Mouse (Mus musculus): ENCODE data around the gene Arhgap44.

Gene Arhgap44

DNA sequence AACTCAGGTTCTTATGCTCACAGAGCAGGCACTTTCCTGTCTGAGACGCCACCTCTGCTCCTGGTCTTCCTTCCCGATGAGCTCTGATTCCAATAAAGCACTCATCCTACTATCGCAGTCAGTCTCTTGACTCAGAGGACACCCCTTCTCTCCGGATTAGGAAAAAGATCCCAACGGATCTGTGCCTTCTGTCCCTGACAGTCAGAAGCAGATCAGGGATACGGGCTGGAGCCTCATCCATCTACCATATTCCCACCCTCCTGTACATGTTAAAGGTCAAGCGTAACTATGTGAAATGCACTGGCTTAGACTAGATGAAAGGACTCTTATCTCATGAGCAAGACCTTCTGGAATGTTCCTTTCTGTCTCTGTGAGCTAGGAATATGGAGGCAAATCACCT lies 14.3 kb downstream of the Arhgap44 start:
- in situ Hi-C loops (cut with MboI; ENCODE audit: low pct_unique_long_range_greater_than_20kb in 1 of 2, low sequenced_read_pairs in 2 of 2, unreplicated experiment in 1 of 2): no loop called here

- in situ Hi-C loops (cut with MboI; ENCODE audit: low pct_unique_long_range_greater_than_20kb in 1 of 2, low sequenced_read_pairs in 2 of 2, unreplicated experiment in 1 of 2): no loop called here
Observed at GRCm38 (mm10) chr11:65142838-65143417, 19.8 kb downstream of the Arhgap44 start.

DNA sequence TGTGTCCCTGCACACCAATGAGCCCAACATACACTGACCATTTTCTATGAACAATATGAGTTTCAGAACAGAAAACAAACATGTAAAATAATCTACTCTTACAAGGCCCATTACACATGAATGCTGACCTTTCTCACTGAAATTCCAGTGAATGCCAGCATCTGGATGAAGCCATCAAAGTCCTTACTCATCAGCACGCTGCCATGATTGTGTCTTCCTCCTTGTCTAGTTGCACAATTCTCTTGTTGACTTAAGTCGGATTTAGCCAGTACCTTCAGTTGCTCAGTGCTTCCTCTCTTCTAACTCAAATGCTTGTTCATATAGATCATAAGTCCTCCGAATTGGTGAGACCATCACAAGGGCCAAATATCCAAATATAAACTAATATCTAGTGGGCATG lies 23.7 kb downstream of the Arhgap44 start:
- in situ Hi-C loops (cut with MboI; ENCODE audit: low pct_unique_long_range_greater_than_20kb in 1 of 2, low sequenced_read_pairs in 2 of 2, unreplicated experiment in 1 of 2): no loop called here

DNA sequence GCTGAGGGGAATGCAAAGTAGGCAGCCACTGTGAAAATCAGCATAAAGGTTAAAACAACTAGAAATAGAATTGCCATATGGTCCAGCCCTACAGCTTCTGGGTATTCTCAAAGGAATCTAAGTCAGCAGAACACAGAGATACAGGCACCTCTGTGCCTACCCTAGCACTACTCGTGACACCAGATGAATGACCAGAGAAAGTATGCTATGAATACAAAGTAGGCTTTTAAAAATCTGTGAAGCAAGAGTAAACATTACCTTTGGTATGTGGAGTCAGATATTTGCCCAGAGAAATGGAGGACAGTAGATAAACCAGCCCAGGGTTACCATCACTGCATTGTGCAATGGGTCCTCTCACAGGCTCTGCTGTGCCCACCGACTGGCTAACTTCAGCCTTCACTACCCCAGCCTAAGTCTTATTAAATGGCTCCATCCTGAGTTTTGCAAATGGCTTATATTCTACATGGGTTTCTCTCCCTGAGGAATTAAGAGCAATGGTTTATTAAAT lies 25.6 kb downstream of the Arhgap44 start:
- in situ Hi-C loops (cut with MboI; ENCODE audit: low pct_unique_long_range_greater_than_20kb in 1 of 2, low sequenced_read_pairs in 2 of 2, unreplicated experiment in 1 of 2): no loop called here

DNA sequence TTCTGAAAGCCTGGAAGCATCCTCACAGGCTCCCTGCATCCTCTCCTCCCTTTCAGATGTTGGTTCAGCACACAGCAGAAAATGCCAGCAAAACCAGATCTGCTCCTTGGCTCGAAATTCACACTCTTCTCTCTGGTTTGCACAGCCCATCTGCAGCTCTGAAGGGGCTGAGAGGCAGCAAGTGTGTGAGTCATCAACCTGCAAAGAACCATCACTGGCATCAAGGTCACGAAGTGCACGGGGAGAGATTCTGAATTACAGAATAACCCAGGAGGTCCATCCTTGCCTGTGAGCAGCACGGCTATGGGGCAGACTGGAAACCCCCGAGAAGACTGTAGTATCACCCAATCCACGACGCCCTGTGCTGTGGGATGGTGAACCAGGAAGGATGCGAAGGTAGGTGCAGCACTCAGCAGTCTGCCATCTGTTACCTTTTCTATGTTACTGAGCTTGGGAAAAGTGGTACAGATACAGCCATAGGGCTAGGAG lies 27.5 kb downstream of the Arhgap44 start:
- in situ Hi-C loops (cut with MboI; ENCODE audit: low pct_unique_long_range_greater_than_20kb in 1 of 2, low sequenced_read_pairs in 2 of 2, unreplicated experiment in 1 of 2): no loop called here

GRCm38 (mm10) chr11:65133661-65134060 lies 29.1 kb downstream of the Arhgap44 start:
- in situ Hi-C loops (cut with MboI; ENCODE audit: low pct_unique_long_range_greater_than_20kb in 1 of 2, low sequenced_read_pairs in 2 of 2, unreplicated experiment in 1 of 2): no loop called here

DNA sequence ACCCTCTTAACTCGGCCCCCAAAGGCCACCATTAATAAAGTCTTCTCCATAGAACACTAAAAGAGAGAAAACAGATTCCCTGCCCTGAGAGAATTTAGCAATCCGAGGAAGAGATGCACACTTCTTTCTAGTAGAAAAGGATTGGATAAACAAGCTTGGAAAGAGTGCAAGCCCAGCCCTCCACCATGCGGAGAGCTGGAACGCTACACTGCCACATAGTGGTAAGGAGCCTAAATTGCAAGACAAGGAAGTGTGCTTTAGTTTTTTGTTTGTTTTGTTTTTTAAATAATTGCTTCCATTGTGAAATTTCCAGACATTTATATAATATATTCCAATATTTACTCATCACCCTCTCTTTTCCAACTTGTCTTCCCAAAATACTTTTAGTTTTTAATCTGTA lies 33.7 kb downstream of the Arhgap44 start:
- in situ Hi-C loops (cut with MboI; ENCODE audit: low pct_unique_long_range_greater_than_20kb in 1 of 2, low sequenced_read_pairs in 2 of 2, unreplicated experiment in 1 of 2): no loop called here

DNA sequence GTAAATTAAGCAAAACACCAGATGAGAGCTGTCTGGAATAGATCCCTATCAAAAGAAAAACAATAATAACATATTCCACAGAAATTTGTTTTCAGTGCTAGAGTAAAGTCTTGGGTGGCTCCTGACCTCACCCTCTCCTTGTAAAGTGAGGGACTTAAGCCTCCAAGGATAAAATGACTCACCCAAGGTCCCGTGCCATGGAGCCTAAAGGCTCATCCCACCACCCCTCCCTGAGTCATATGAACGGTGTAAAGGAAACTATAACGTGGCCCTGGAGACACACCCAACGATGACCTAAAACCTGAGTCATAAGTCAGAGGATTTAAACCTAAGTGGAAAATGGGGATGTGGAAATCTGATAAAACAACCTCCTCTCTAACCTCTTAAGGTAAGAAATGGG lies 34.1 kb downstream of the Arhgap44 start:
- in situ Hi-C loops (cut with MboI; ENCODE audit: low pct_unique_long_range_greater_than_20kb in 1 of 2, low sequenced_read_pairs in 2 of 2, unreplicated experiment in 1 of 2): no loop called here

GRCm38 (mm10) chr11:65126566-65126965 lies 36.2 kb downstream of the Arhgap44 start:
- in situ Hi-C loops (cut with MboI; ENCODE audit: low pct_unique_long_range_greater_than_20kb in 1 of 2, low sequenced_read_pairs in 2 of 2, unreplicated experiment in 1 of 2): no loop called here

GRCm38 (mm10) chr11:65124913-65125418 lies 37.8 kb downstream of the Arhgap44 start:
- in situ Hi-C loops (cut with MboI; ENCODE audit: low pct_unique_long_range_greater_than_20kb in 1 of 2, low sequenced_read_pairs in 2 of 2, unreplicated experiment in 1 of 2): no loop called here

DNA sequence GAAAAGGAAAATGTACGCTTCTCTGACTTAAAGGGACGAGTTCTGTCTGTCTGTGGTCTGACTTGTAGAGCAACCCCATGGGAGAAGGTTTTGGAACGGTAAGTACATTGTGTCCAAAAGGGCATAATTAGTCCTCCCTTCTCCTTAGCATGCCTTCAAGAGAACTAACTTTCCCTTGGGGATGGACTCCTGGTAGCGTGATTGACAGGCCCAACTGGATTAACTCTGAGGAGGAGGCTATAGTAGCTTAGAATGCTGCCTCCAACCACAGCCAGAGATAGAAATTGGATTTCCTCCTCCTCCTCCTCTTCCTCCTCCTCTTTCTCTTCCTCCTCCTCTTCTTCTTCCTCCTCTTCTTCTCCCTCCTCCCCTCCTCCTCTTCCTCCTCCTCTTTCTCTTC lies 42.5 kb downstream of the Arhgap44 start:
- in situ Hi-C loops (cut with MboI; ENCODE audit: low pct_unique_long_range_greater_than_20kb in 1 of 2, low sequenced_read_pairs in 2 of 2, unreplicated experiment in 1 of 2): no loop called here

DNA sequence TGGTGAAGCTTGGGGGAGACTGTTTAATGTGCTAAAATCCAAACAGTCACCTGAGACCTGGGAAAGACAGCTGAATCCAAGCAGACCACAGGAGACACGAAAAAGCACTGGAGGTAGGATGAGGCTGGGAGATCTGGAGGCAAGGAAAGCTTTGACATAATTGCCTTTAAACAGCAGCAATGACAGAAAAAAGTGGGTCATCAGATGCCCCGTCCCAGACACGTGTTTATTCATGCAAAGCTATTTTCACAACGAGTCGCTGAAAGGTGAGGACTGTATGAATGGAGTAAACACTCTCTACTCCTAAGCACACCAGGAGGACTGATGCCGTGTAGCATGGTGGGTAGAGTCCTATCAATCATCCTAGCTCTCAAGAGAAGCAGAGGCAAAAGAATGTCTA lies 47.0 kb downstream of the Arhgap44 start:
- in situ Hi-C loops (cut with MboI; ENCODE audit: low pct_unique_long_range_greater_than_20kb in 1 of 2, low sequenced_read_pairs in 2 of 2, unreplicated experiment in 1 of 2): no loop called here

- in situ Hi-C loops (cut with MboI; ENCODE audit: low pct_unique_long_range_greater_than_20kb in 1 of 2, low sequenced_read_pairs in 2 of 2, unreplicated experiment in 1 of 2): no loop called here
Observed at GRCm38 (mm10) chr11:65112086-65112485, 50.7 kb downstream of the Arhgap44 start.

GRCm38 (mm10) chr11:65111651-65112050 lies 51.1 kb downstream of the Arhgap44 start:
- in situ Hi-C loops (cut with MboI; ENCODE audit: low pct_unique_long_range_greater_than_20kb in 1 of 2, low sequenced_read_pairs in 2 of 2, unreplicated experiment in 1 of 2): no loop called here

DNA sequence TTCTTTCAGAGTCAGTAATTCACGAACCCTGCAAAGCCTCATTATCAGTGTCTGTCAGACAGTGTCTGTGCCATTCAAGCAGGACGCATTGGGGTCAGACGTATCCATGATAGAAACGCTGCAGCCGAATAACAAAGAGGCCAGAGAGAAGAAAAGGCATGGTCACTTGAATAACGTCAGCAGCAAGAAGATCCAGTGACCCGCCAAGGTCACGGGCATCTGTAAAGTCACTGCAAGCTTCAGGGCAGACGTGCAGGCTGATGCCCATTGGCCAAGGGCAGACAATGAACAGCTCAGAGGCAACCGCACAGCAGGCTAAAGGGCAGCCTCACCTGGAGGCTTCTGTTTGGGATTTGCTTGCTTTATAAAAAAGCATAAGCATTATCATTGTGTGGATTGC lies 52.7 kb downstream of the Arhgap44 start:
- in situ Hi-C loops (cut with MboI; ENCODE audit: low pct_unique_long_range_greater_than_20kb in 1 of 2, low sequenced_read_pairs in 2 of 2, unreplicated experiment in 1 of 2): no loop called here

DNA sequence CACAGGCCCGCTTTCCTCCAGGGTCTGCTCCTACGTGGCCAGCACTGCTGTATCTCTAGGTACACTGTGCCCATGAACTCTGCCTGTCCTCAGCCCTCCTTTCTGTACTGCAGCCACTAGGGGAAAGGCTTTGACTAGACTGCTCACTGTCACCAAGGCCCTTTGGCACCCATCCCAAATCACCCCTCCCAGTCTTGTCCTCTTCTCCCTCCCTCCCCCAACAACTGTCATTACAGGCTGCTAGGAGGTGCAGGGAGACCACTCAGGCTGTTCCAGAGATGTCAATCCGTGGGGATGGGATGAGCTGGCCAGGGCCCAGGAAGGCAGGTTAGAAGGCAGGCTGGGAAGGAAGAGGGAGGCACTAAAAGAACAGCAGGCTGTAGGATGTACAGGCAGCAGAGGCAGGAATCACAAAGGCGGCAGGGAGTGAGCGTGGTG lies 55.0 kb downstream of the Arhgap44 start:
- in situ Hi-C loops (cut with MboI; ENCODE audit: low pct_unique_long_range_greater_than_20kb in 1 of 2, low sequenced_read_pairs in 2 of 2, unreplicated experiment in 1 of 2): no loop called here

DNA sequence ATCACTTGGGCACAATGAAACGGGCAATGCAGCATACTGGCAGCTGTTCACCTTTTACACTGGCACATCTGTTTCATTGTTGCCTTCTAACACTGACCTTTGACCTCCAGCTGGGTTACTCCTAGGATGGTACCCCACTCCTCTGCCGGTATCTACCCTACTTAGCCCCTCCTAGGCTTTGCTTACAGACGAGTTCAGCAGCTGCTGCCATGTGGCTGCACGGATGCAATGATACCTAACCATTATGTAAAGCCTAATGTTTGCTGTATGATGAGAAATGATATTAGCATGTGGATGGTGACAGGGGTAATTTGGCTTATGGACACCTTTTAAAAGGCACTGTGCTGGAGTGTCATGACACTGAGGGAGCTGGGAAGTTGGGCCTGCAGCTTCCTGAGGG lies 55.6 kb downstream of the Arhgap44 start:
- in situ Hi-C loops (cut with MboI; ENCODE audit: low pct_unique_long_range_greater_than_20kb in 1 of 2, low sequenced_read_pairs in 2 of 2, unreplicated experiment in 1 of 2): no loop called here

- in situ Hi-C loops (cut with MboI; ENCODE audit: low pct_unique_long_range_greater_than_20kb in 1 of 2, low sequenced_read_pairs in 2 of 2, unreplicated experiment in 1 of 2): no loop called here
Observed at GRCm38 (mm10) chr11:65104076-65104475, 58.7 kb downstream of the Arhgap44 start.

GRCm38 (mm10) chr11:65101206-65101605 lies 61.6 kb downstream of the Arhgap44 start:
- in situ Hi-C loops (cut with MboI; ENCODE audit: low pct_unique_long_range_greater_than_20kb in 1 of 2, low sequenced_read_pairs in 2 of 2, unreplicated experiment in 1 of 2): no loop called here

DNA sequence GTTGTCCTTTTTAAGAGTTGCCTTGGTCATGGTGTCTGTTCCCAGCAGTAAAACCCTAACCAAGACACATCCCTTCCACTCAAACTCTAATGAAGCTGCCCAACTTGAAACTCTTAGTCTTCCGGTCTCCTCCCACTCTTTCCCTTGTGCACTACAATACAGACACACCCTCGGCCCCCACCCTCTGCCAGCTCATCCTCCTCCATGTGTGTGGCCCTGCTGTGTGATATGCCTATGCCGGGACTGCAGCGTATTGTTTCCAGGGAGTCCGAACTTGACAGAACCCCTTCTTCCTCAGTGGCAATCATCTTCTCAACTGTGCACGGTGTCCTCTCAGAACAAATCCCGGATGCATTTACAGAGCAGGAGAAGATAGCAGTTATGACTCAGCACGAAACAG lies 62.7 kb downstream of the Arhgap44 start:
- in situ Hi-C loops (cut with MboI; ENCODE audit: low pct_unique_long_range_greater_than_20kb in 1 of 2, low sequenced_read_pairs in 2 of 2, unreplicated experiment in 1 of 2): no loop called here

Data from mouse embryonic stem cell (cell line).